Mouse (Mus musculus) cerebellum, postnatal 25 days (tissue): ENCODE results near the gene Cplx1.
A peak's percentile ranks its signal among the peaks of the same experiment; 100 is the strongest.

Source experiments
- DNase-seq, 2 experiments: peaks; one replicate each; pipeline ENCODE4 v3.0.0; 2021; ENCODE audit warnings: mixed read lengths in 2 of 2

The Cplx1 gene

DNA sequence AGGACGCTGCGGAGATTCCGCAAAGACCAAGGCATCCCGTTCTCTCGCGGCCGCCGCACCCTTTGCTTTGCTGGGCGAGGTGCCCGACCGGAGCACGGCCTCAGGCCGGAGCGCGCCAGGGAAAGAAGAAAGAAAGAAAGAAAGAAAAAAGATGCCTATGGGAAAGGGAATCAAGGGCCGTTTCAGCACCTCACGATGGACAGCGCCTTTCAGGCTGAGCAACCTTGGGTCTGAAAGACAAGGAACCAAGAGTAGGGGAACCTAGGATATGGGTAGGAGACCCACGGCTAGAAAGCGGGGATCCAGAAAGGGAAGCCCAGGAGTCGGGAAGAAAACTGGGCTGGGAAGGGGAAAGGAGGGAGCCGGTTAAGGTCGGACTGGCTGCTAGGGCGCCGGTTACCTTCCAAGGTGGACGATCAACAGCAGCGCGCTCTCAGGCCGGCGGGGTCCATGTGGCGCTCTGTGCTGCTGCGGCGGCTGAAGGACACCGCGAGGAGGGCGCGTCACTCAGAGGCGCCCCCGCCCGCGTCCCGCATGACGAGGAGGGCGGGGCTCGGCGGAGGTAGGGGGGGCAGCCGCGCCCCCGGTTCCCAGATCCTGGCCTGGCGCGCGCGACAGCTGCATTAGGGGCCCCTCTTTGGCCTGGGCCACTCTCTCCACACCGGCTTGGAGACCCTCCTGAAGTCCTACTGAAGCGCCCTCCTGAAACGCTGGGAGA is at the start of gene Cplx1:
Gene Cplx1, minus strand, starts transcription at position 536 of the 718 bp plus-strand sequence.
- DNase-seq, result peak; percentile 90 to 94

DNA sequence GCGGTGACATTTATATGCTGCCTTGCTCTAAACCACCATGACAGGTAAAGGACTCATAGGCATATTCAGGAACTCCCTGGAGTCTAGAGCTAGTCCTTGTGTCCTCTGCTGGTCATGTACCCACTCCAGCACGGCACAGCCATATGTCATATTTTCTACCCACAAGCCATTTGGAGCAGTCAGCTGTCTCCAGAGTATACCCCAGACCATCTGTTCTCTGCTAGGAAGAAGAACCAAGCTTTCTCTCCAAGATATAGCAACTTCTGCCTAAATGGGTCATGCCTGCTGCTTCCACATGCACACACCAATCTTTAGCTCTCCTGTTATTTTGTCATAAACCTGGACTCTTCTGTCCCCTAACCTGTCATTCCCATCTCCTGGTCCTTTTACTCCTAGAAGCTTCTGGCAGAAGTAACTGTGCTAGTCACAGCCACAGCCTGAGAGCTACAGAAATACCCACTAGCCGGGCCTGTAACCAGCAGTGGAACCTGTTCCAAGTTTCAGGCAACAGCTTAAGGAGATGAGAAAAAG is 31.6 kb upstream of the Cplx1 start:
- peak; percentile 71 for DNase-seq

DNA sequence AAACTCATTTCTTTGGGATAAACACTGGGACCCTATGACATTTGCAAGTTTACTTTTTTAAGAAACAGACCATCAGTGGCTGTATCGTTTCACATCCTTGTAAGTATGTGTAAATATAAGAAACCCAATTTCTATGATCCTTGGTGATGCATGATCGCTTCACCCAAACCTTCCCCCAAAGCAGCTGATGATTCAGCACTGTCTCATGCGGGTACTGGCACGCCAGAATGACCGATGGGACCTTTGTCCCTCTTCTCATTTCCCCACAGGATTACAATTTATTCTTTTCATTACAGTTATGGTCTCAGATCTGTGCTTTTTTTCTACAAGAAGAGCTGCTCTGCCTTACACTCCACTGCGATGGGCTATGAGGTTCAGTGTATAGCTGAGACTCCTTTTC is 23.2 kb upstream of the Cplx1 start:
- no peak for DNase-seq

DNA sequence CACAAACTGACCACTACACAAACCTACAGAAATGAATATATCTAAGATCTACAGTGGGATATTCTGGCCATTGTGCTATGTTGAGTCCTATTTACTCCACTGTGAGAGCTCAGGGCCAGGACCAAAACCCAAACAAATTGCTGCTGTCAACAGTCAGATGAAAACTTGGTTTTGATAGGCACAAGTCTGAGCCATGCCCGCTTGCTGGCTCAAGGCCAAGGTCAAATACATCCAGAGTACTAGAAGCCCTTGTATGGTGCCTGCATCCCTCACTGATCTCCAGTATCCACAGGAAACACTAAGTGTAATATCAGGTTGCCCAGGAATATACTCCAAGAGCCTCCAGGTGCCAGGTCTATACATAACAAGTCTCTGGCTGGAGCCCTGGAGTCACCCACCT is 21.2 kb upstream of the Cplx1 start:
- DNase-seq, result no peak

GRCm38 (mm10) chr5:108567104-108567503 is 17.3 kb upstream of the Cplx1 start:
- no peak for DNase-seq

DNA sequence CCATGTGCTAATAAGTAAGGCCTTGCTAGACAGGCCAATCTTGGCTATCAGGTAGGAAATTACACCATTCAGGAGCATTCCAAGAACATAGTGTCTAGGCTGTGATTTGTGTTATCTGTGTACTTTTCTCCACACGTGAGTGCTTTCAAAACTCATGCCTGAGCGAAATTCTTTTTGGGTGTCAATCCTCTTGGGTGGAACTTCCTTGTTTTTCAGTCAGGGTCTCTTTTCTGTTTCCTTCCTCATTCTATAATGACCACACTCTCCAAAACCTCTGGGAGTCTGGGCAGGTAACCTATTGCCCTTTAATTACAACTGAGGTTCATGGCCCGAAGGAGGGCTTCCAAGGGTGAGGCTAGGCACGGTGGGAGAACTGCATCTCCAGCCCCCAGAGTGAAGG is 16.7 kb upstream of the Cplx1 start:
- DNase-seq, result no peak

- no peak for DNase-seq
Measured at GRCm38 (mm10) chr5:108565381-108565780, 15.6 kb upstream of the Cplx1 start.

DNA sequence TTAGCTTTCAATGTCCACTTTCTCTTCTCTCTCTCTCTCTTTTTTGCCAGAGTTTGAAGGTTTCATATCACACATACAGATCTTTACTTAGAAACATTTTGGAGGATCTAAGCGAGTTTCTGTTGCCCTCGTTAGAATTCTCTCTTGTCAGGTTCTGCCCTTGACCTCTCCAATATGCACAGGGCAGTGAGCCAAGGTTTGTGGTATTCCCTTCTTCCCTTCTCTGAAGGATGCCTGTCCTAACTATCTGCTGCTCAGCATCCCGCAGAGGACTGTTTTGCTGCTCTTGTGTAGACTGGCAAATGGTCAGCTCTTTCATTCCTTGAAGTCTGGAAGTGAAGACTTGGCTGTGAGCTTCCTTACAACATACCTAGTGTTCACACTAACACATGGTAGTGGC is 14.5 kb upstream of the Cplx1 start:
- no peak for DNase-seq

GRCm38 (mm10) chr5:108562483-108562882 is 12.7 kb upstream of the Cplx1 start:
- DNase-seq, result no peak

- DNase-seq, result no peak
Measured at GRCm38 (mm10) chr5:108556986-108557385, 7.2 kb upstream of the Cplx1 start.

DNA sequence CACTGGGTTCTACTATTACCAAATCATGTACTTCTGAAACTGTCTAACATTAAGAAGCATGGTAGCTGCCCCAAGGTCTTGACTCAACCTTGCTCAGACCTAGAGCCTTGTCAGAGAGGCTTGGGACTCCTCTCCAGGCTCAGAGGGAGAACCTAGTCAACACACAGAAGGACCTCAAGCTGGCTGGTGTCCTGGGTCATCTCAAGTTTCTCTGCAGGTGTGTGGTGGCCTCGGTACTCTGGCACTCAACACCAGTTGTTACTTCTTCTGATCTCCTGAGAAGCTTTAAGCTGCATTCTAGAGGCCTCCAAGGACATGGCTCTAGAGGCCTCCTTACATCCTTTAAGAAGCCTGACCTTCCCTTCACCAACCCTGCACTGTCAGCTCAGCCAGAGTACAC is 4.2 kb upstream of the Cplx1 start:
- no peak for DNase-seq

DNA sequence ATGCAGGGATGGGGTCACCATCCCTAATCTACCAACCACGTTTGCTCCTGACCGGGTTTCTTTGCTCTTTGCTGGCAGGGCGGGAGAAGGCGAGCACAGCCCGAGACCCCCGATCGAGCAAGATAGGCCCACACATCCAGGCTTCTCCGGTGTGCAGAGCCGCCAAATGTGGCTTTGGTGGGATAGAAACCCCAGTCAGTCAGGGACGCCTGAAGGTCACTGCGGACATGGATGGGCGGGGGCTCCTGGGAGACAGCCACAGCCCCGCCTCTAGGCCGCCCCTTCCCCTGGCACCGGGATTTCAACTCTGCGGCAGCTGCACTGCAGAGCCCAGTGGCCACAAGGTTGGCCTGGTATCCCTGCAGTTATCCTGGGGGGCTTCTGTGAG is 377 bp upstream of the Cplx1 start:
- peak in 1 of 2 experiments; percentile 58 for DNase-seq

GRCm38 (mm10) chr5:108549137-108549488 is 711 bp downstream of the Cplx1 start:
- peak in 1 of 2 experiments; percentile 40 for DNase-seq

- peak; percentile 36 to 38 for DNase-seq
Measured at GRCm38 (mm10) chr5:108547636-108548035, 2.2 kb downstream of the Cplx1 start.

DNA sequence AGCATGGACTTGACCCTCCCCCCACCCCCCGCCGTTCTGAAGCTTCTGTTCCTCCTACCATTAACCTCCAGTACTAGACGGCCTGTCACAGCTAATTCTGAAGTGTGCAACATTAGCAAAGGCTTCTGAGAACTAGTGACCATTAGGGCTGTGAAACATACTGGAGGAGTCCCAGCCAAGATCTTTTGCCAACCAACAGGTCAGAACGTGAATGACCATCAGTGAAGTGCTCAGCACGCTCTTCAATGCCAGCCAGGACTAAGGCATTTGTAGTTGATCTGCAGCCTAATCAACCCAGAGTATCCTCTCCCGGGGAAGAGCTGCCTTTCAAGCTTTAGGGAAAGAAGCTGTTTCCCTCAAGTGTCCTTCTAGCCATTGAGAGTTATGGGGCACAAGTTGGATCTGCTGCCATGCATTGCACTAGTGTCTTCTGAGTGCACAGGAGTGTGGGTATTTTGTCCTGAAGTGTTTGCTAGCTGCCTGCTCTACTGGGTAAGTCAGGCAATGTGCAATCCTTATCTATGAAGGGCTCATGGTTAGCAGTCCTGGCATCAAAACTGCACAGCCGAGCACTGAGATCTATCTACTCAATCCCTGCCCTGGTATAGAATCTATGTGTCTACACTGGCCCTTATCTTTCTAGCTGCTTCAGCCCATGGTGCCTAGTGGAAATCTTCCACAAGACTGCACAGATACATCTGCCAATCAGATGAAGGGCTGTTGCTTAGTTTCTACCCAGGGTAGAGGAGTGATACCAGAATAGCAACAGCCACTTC is 6.1 kb downstream of the Cplx1 start:
- peak; percentile 42 to 53 for DNase-seq

DNA sequence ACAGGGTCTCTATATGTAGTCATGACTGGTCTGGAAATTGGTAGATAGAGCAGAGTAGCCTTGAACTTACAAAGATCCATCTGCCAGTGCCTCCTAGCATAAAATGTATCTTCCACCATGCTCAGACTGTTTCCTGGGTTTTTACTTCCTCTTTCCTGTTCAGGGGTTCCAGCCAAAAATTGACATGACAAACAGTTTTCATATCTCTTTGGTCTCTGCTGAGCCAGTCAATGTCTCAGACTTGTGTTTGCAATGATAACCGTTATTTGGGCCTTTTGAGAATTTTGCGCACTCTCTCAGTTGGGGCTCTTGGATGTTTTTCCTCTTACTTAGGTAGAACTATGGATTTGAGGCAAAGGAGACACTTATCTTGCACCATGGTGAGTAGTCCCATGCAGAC is 15.6 kb downstream of the Cplx1 start:
- DNase-seq, result no peak

DNA sequence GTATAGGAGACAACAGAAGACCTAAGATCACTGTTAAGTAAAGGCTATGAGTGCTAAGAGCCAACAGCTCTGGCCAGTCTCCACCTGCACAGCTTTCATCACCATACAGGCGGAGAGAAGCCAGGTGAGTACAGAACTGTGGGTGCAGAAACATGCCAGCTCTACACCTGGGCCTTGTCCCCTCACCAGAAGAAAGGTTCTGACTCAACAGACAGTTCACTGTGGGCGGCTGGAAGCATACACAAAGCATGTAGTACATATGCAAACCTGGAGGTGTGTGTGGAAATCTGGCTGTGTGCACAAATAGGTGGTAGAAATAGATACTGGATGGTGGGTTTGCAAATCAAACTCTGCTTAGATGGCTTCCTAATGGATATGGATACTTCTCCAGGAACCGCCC is 27.2 kb downstream of the Cplx1 start:
- no peak for DNase-seq

- no peak for DNase-seq
Measured at GRCm38 (mm10) chr5:108521896-108522295, 27.9 kb downstream of the Cplx1 start.

DNA sequence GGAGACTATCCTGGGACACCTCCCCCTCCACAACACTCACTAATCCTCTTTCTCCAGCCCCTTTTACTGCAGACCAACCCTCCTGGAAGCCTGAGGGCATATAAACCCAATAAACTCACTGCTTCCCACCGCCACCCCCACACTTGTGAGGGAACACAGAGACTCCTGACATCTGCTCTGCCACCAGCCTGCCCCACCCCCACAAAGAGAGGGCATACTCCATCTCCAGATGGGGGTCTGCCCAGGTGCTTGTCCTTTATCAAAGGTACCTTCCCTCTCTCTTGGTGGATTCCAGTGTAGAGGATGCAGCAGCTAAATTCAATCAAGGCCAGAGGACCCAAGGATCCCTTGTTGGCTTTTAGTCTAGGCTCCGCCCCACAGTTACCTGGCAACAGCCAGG is 28.8 kb downstream of the Cplx1 start:
- no peak for DNase-seq

GRCm38 (mm10) chr5:108520153-108520552 is 29.7 kb downstream of the Cplx1 start:
- peak in 1 of 2 experiments; percentile 39 for DNase-seq

GRCm38 (mm10) chr5:108518951-108519350 is 30.9 kb downstream of the Cplx1 start:
- no peak for DNase-seq

GRCm38 (mm10) chr5:108518106-108518885 is 31.5 kb downstream of the Cplx1 start:
- peak; percentile 79 to 80 for DNase-seq

- DNase-seq, result no peak
Measured at GRCm38 (mm10) chr5:108516655-108517054, 33.2 kb downstream of the Cplx1 start.
